Mouse (Mus musculus): ENCODE measurements at regions not wholly inside any gene's neighbourhood (a gene's known extent, or its start where the extent isn't known, plus 50 kb on each side); places are given as distances from the start of the nearest gene placed in this dataset.
A peak's percentile ranks its signal among the peaks of the same experiment; 100 is the strongest.
"Not testable (repeated sequence)": the region's sequence is repeated elsewhere in the genome, so short reads cannot be mapped to it uniquely, and the experiment has no call there.

DNA sequence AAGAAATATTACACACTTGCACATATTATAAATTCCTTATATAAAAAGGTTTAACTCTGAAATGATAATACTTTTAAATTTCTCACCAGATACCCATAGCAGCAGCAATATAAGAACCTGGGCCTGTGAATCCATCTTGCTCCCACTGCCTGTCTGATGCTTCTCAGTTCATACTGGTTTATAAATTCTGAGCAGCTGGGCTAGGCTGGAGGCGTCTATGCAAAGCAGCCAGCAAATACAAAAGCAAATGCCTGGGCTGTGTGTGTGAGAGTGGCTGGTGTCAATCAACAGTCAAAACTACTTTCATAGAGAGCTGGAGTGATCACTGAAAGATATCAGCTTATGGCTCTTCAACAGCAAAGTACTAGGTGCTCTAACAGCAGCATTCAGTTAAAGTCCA, 476.7 kb downstream of the Rpia start:
- WGBS, result 68% methylated on average over 1 of the region's 1 CpGs
- Histone ChIP-seq H3K4me2 (no peak overlapping the region), H3K9me3 (replicated peaks) (no peaks in the 10 kb centered on the region), H3K4me1 (replicated peaks) (no peaks in the 10 kb centered on the region), H3K27ac (ENCODE audit: poor library complexity, severe bottlenecking) (no peak overlapping the region), H3K27me3 (replicated peaks) (no peaks in the 10 kb centered on the region), H3K9ac (no peak overlapping the region), H3K4me3 (no peak overlapping the region), H3K36me3 (no peaks in the 10 kb centered on the region)
- ATAC-seq (ENCODE audit: insufficient number of reproducible peaks, low FRiP score), result no peak

DNA sequence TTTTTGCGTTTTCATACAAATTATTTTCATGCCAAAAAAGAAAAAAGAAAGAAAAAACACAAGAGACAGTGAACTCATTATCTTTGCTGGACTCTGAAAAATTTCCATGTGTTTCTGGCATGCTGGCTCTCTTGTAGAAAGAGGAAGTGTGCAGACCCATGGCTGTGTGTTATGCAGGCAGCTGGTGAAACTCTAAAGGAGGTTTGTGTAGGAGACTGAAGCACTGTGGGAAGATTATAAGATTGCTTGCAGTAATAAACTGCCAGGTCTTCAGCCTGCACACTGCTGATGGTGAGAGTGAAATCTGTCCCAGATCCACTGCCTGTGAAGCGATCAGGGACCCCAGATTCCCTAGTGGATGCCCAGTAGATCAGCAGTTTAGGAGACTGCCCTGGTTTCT, 477.4 kb downstream of the Rpia start:
- not testable (repeated sequence) for H3K9me3 ChIP-seq (replicated peaks); H3K4me2 ChIP-seq; H3K4me1 ChIP-seq (replicated peaks); H3K9ac ChIP-seq; H3K4me3 ChIP-seq; ATAC-seq (ENCODE audit: insufficient number of reproducible peaks, low FRiP score); H3K27me3 ChIP-seq (replicated peaks); H3K36me3 ChIP-seq; H3K27ac ChIP-seq (ENCODE audit: poor library complexity, severe bottlenecking)
- WGBS, result 63% methylated on average over 2 of the region's 2 CpGs

DNA sequence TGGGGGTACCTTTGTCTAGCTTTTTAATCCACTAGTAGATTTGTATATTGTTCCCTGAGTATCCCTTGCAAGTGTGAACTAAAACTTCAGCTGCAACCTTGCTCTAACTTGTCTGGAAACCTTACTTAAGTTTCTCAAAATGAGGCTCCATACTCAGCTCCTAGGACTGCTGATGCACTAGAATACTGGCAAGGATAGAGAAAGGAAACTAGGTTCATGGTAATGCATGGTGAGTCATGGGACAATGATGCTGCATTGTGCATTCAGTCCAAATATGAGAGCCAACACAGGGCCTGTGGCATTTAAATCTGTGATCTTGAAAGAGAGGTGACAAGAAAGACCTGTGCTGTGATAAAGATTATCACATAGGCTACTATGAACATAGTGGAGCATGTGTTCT, 490.9 kb downstream of the Rpia start:
- not testable (repeated sequence) for H3K4me1 ChIP-seq (replicated peaks); H3K27me3 ChIP-seq (replicated peaks); H3K36me3 ChIP-seq; H3K27ac ChIP-seq (ENCODE audit: poor library complexity, severe bottlenecking); H3K4me2 ChIP-seq; H3K4me3 ChIP-seq; ATAC-seq (ENCODE audit: insufficient number of reproducible peaks, low FRiP score); H3K9me3 ChIP-seq (replicated peaks); H3K9ac ChIP-seq

DNA sequence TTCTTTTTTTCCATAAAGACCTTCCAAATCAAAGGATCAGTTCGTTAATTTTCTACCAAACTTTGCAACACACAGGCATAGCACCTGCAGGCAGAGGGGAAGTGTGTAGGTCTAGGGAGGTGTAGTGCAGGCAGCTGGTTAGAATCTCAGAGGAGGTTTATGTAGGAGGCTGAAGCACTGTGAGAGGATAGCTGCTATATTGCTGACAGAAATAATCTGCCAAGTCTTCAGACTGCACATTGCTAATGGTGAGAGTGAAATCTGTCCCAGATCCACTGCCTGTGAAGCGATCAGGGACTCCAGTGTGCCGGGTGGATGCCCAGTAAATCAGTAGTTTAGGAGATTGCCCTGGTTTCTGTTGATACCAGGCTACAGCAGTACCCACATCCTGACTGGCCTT, 531.8 kb downstream of the Rpia start:
- not testable (repeated sequence) for H3K27me3 ChIP-seq (replicated peaks); H3K27ac ChIP-seq (ENCODE audit: poor library complexity, severe bottlenecking); H3K4me1 ChIP-seq (replicated peaks); H3K9ac ChIP-seq; H3K4me3 ChIP-seq; H3K36me3 ChIP-seq; H3K9me3 ChIP-seq (replicated peaks); ATAC-seq (ENCODE audit: insufficient number of reproducible peaks, low FRiP score); H3K4me2 ChIP-seq
- 67% methylated on average over 3 of the region's 3 CpGs for WGBS

DNA sequence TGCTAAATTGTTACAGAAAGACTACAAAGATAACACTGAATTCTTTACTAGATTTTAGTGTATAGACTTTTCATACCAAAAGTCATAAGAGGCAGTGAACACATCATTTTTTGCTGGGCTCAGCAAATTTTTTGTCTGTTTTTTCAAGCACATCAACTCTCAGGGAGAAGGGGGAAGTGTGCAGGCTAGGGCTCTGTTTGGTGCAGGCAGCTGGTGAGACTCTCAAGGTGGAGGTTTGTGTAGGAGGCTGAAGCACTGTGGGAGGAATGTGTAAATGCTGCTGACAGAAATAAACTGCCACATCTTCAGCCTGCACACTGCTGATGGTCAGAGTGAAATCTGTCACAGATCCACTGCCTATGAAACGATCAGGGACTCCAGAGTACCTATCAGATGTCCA, 551.9 kb downstream of the Rpia start:
- not testable (repeated sequence) for H3K4me2 ChIP-seq; H3K9me3 ChIP-seq (replicated peaks); H3K4me1 ChIP-seq (replicated peaks); H3K36me3 ChIP-seq; H3K27ac ChIP-seq (ENCODE audit: poor library complexity, severe bottlenecking); H3K9ac ChIP-seq; ATAC-seq (ENCODE audit: insufficient number of reproducible peaks, low FRiP score); H3K27me3 ChIP-seq (replicated peaks); H3K4me3 ChIP-seq
- no CpG with 5 or more reads among the region's 1 CpGs for WGBS

DNA sequence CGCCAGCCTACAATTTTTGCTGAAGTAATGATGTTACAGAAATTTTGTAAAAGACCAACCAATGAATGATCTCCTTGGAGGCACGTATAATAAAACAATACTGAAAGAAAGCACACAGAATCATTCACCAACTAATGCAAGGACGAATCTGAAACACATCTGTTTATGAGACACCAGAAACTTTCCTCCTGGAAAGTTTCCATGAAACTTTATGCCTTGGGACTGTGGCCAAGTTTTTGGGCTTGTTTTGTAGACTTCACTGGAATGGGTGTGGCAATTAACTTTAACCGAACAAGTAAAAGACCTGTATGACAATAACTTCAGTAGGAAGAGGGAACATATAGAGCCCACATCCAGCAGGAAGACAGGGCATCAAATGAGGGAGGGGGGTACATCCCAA, 564.9 kb downstream of the Rpia start:
- 66% methylated on average over 4 of the region's 4 CpGs for WGBS
- no peaks in the 10 kb centered on the region for H3K4me1 ChIP-seq (replicated peaks)
- H3K9ac ChIP-seq, result no peak overlapping the region
- ATAC-seq (ENCODE audit: insufficient number of reproducible peaks, low FRiP score), result no peak
- H3K27ac ChIP-seq (ENCODE audit: poor library complexity, severe bottlenecking), result no peak overlapping the region
- H3K9me3 ChIP-seq (replicated peaks), result no peaks in the 10 kb centered on the region
- no peaks in the 10 kb centered on the region for H3K27me3 ChIP-seq (replicated peaks)
- no peak overlapping the region for H3K4me3 ChIP-seq
- no peaks in the 10 kb centered on the region for H3K36me3 ChIP-seq
- H3K4me2 ChIP-seq, result no peak overlapping the region

DNA sequence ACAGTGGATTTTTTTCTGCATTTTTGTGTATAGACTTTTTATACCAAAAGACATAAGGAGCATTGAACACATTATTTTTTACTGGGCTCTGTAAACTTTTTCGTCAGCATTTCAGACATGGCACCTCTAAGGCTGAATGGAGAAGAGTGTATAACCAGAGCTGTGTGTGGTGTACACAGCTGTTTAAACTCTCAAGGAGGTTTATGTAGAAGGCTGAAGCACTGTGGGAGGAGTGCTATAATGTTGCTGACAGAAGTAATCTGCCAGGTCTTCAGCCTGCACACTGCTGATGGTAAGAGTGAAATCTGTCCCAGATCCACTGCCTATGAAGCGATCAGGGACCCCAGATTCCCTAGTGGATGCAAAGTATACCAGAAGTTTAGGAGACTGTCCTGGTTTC, 575.4 kb downstream of the Rpia start:
- not testable (repeated sequence) for H3K4me1 ChIP-seq (replicated peaks); H3K9ac ChIP-seq; H3K27ac ChIP-seq (ENCODE audit: poor library complexity, severe bottlenecking); H3K36me3 ChIP-seq; H3K27me3 ChIP-seq (replicated peaks); H3K9me3 ChIP-seq (replicated peaks); H3K4me3 ChIP-seq; H3K4me2 ChIP-seq
- ATAC-seq (ENCODE audit: insufficient number of reproducible peaks, low FRiP score), result 0 out of 2 replicates have a peak, but pooled peaks have one; percentile 42
- 51% methylated on average over 2 of the region's 2 CpGs for WGBS

DNA sequence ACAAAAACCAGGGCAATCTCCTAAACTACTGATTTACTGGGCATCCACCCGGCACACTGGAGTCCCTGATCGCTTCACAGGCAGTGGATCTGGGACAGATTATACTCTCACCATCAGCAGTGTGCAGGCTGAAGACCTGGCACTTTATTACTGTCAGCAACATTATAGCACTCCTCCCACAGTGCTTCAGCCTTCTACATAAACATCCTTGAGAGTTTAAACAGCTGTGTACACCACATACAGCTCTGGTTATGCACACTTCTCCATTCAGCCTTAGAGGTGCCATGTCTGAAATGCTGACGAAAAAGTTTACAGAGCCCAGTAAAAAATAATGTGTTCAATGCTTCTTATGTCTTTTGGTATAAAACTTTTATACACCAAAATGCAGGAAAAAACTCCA, 576.3 kb downstream of the Rpia start:
- H3K36me3 ChIP-seq; H3K9ac ChIP-seq; H3K4me1 ChIP-seq (replicated peaks); H3K4me3 ChIP-seq; H3K9me3 ChIP-seq (replicated peaks); H3K27me3 ChIP-seq (replicated peaks); H3K4me2 ChIP-seq; H3K27ac ChIP-seq (ENCODE audit: poor library complexity, severe bottlenecking); ATAC-seq (ENCODE audit: insufficient number of reproducible peaks, low FRiP score): not testable (repeated sequence)
- 38% methylated on average over 3 of the region's 3 CpGs for WGBS
